20 mouse cellular contexts compared by ENCODE assay signal in genomic region chrX:133601658-133602057, GRCm38 (mm10).
A peak's percentile ranks its signal among the peaks of the same experiment; 100 is the strongest.
DNase-seq lines count a peak whose midpoint lies in the region; TF ChIP-seq lines count a peak whose summit lies in the region.
"Had no signal": no experiment of that assay in that cellular context is flagged by ENCODE, and none has a peak within 500 bp of the region (broad histone marks: within the 10 kb centered on the region; RNA-seq: fewer than 3 reads in every experiment).

No protein-coding gene starts in this region.

- DNase-seq in embryo, embryonic 10.5 days (ENCODE audit: low spot score): peak; percentile 26
- DNase-seq in embryo, embryonic 9.5 days (ENCODE audit: extremely low spot score): no peak
- DNase-seq in 3134 (ENCODE audit: extremely low read depth, insufficient read length, low spot score) (peak; percentile 20), NIH3T3 (ENCODE audit: low read depth) (peak; percentile 16)
- DNase-seq in gastrocnemius, adult 2 months: no peak
- no peak for DNase-seq in gastrocnemius, adult 18-20 months (ENCODE audit: low spot score)
- no peak for DNase-seq in thymus, postnatal 14 days
- DNase-seq: adrenal gland, postnatal 14 days; cerebellum, adult 11-12 months; cerebellum, adult 9-10 months; cerebellum, postnatal 25 days; gastrocnemius, postnatal 10 days; heart, adult 18-20 months; heart, postnatal 14 days; kidney, adult 18-20 months had no signal

- TF ChIP-seq POLR2A in embryonic fibroblast, embryonic 13.5 days (IDR thresholded peaks at IDR 0.05; ENCODE audit: low read depth, low read length): no peak

- peak overlapping the region; percentile 99 for H3K27ac ChIP-seq in embryonic fibroblast, embryonic 13.5 days (ENCODE audit: insufficient read depth, low read length)
- H3K27ac ChIP-seq in gastrocnemius, adult 2 months: no peak overlapping the region
- H3K27ac ChIP-seq: heart, embryonic 15.5 days; hindbrain, embryonic 10.5 days; hindbrain, embryonic 14.5 days; intestine, embryonic 15.5 days had no signal

- TF ChIP-seq CTCF in embryonic fibroblast, embryonic 13.5 days (IDR thresholded peaks at IDR 0.05; ENCODE audit: borderline replicate concordance, insufficient read depth, low read length): no peak
- no peak for TF ChIP-seq CTCF in gastrocnemius, adult 2 months (IDR thresholded peaks at IDR 0.05)

- intact Hi-C loops in gastrocnemius, adult 2 months (cut with DNase I): no loop called here

- H3K4me3 ChIP-seq in embryonic fibroblast, embryonic 13.5 days (ENCODE audit: insufficient read depth, low read length): no peak overlapping the region
- no peak overlapping the region for H3K4me3 ChIP-seq in gastrocnemius, adult 2 months
- H3K4me3 ChIP-seq: heart, embryonic 15.5 days; hindbrain, embryonic 10.5 days; intestine, embryonic 15.5 days had no signal

- peaks cover 2% of the 10 kb centered on the region for H3K4me1 ChIP-seq in embryonic fibroblast, embryonic 13.5 days (ENCODE audit: control insufficient read depth, insufficient read depth, low read length)
- H3K4me1 ChIP-seq: heart, embryonic 15.5 days; hindbrain, embryonic 10.5 days; intestine, embryonic 15.5 days had no signal

Comparison
In these comparisons a context has a peak if more than half of its experiments do, and no peak if none do; other contexts are left out.
1. DNase-seq: peak in embryo, embryonic 10.5 days (single experiment), 3134 (single experiment) and NIH3T3 (single experiment); none in embryo, embryonic 9.5 days (single experiment), gastrocnemius, adult 2 months (single experiment), gastrocnemius, adult 18-20 months (single experiment) and thymus, postnatal 14 days (single experiment).